Mouse (Mus musculus) kidney, adult 11 months (tissue): ENCODE data around the gene Hmcn2.

ENCODE experiments used
- DNase-seq: peaks from one replicate; pipeline ENCODE4 v3.0.0; 2022

Hmcn2 gene

DNA sequence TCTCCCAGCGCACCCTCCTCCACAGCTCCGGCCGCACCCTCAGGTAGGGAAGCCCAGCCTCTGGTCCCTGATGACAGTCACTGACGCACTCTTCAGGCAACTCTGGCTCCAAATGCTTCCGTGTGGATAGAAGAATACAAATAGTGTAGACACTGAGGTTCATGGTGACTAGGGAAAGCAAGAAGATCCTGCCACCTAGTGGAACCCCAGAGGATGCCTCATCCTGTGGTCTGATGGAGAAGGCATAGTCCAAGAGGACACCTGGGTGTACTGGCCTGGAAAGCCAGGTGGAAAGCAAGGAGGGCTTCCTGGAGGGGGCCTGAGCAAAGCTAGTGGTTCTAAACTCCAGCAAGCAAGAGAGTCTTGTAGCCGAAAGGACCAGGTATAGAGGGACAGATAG is 106.7 kb downstream of the Hmcn2 start:
- DNase-seq = no peak

DNA sequence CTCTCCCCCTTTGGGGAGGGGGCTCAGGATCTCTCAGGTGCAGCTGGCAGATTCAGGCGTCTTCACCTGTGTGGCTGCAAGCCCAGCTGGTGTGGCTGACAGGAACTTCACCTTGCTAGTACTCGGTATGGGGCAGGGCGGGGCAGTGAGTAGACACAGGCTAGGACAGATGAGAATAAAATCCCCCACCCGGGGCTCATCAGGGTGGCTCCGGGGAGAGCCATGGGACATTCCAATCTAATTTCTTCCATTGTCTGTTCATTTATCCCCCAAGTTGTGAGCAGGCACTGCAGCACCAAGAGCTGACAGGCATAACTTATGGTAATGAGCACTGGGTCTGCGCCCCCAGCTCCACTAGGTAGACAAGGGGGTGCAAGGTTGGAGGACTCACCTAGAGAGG is 108.4 kb downstream of the Hmcn2 start:
- DNase-seq = no peak

- no peak for DNase-seq
These were observed 117.3 kb downstream of the Hmcn2 start for GRCm38 (mm10) chr2:31431477-31431876.

- peak; percentile 86 for DNase-seq
These were observed 120.5 kb downstream of the Hmcn2 start for GRCm38 (mm10) chr2:31434746-31435145.

- DNase-seq = peak; percentile 74
These were observed 121.4 kb downstream of the Hmcn2 start for GRCm38 (mm10) chr2:31435567-31435966.

- peak; percentile 83 for DNase-seq
These were observed 123.4 kb downstream of the Hmcn2 start for GRCm38 (mm10) chr2:31437480-31438245.

DNA sequence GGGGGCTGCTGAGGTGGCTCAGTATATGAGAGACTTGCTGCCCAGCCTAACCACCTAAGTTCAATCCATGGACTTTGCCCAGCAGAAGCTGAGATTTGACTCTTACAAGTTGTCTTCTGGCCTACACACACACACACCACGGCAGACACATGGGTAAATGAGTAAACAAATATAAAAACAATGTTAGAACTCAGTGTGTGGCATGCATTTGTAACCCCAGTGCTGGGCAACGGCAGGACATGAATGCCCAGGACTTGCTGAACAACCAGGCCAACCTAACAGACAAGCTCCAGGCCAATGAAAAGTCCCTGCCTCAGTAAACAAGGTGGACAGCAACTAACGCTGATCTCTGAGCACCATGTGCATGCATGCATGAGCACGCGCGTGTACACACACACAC is 125.4 kb downstream of the Hmcn2 start:
- DNase-seq = peak; percentile 88

- DNase-seq = peak; percentile 38
These were observed 128.4 kb downstream of the Hmcn2 start for GRCm38 (mm10) chr2:31442480-31443160.

DNA sequence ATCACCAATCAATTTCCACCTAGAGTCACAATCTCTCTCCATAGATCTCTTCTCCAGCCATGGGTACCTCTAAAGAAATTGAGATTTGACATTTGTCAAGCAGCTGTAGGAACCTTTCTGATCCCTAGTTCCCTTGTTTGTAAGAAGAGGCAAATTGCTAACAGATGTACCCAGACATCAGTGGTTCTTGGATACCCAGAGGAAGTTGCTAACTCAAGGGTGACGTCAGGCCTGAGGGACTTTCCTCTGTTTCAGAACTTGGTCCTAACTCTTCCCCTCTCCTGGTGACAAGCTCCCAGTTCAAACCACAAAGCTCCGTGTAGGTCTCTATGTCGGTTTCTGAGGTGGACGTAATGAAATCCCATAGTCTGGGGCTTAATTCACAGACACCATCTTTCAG is 131.8 kb downstream of the Hmcn2 start:
- DNase-seq = no peak

- DNase-seq = no peak
These were observed 132.2 kb downstream of the Hmcn2 start for GRCm38 (mm10) chr2:31446456-31446855.

GRCm38 (mm10) chr2:31447536-31447935 is 133.3 kb downstream of the Hmcn2 start:
- no peak for DNase-seq

- DNase-seq = no peak
These were observed 134.7 kb downstream of the Hmcn2 start for GRCm38 (mm10) chr2:31448756-31449440.

DNA sequence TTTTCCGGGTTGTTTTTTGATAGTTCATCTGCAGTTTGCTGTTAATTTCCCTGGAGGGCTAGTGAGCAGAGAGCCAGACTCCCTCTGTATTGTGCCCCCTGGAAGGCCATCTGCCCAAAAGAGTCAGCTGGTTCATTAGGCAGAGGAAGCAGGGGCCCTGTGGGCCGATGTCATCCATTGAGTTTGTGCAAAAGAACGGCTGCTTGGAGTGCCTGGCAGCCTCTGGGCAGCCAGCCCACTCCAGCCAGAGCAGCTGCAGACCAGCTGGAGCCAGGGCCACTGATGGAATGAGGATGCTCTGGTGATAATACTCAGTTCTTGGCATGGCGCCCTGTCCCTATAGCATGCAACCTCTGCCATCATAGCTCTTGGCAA is 135.2 kb downstream of the Hmcn2 start:
- DNase-seq = no peak

GRCm38 (mm10) chr2:31449902-31450301 is 135.7 kb downstream of the Hmcn2 start:
- DNase-seq = no peak

DNA sequence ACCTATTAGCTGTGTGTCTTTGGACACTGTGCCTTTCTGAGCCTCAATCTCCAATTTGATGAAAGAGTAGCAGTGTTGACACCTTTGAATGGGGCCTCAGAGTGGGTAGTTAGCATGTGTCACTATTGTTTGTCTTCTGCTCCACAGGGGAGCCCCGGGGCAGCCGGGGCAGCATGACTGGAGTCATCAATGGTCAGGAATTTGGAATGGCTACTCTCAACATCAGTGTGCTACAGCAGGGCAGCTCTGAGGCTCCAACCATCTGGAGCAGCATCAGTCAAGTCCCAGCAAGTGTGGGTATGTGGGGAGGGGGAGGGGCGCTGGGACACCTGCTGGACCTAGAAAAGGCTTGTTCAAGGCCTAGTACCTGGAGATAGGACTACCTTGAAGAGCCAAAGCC is 136.4 kb downstream of the Hmcn2 start:
- no peak for DNase-seq

GRCm38 (mm10) chr2:31451530-31451929 is 137.3 kb downstream of the Hmcn2 start:
- no peak for DNase-seq

- DNase-seq = no peak
These were observed 138.8 kb downstream of the Hmcn2 start for GRCm38 (mm10) chr2:31453011-31453410.

- peak; percentile 68 for DNase-seq
These were observed 139.5 kb downstream of the Hmcn2 start for GRCm38 (mm10) chr2:31453559-31454177.

- peak; percentile 61 for DNase-seq
These were observed 140.1 kb downstream of the Hmcn2 start for GRCm38 (mm10) chr2:31454280-31454679.

DNA sequence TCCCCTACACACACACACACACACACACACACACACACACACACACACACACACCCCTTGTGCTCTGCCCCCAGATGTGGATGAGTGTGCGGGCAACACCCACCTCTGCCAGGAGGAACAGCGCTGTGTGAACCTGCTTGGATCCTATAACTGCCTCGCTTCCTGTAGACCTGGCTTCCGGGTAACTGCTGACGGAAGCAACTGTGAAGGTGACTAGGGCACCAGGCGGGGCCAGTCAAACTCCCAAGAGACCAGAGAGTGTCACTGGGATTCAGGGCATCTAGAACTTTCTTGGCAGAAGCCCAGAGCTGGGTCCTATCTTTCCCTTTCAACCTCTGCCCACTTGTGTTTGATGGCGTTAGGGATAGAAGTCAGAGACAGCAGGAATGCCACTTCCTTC is 141.2 kb downstream of the Hmcn2 start:
- DNase-seq = no peak

- DNase-seq = peak; percentile 80
These were observed 144.2 kb downstream of the Hmcn2 start for GRCm38 (mm10) chr2:31458460-31458859.

GRCm38 (mm10) chr2:31458989-31459936 is 145.0 kb downstream of the Hmcn2 start:
- DNase-seq = peak; percentile 53
